Mouse (Mus musculus) stomach, postnatal 0 days (tissue): ENCODE data around the gene Stn1.

Source experiments
- CTCF ChIP-seq: IDR thresholded peaks from 2 replicates; pipeline ENCODE4 v1.5.1; 2016; ENCODE audit warnings: antibody characterized with exemption, low read depth, mild to moderate bottlenecking, moderate library complexity
- EP300 ChIP-seq: optimal IDR thresholded peaks from 2 replicates; pipeline ENCODE3; 2016; ENCODE audit warnings: antibody characterized with exemption

DNA sequence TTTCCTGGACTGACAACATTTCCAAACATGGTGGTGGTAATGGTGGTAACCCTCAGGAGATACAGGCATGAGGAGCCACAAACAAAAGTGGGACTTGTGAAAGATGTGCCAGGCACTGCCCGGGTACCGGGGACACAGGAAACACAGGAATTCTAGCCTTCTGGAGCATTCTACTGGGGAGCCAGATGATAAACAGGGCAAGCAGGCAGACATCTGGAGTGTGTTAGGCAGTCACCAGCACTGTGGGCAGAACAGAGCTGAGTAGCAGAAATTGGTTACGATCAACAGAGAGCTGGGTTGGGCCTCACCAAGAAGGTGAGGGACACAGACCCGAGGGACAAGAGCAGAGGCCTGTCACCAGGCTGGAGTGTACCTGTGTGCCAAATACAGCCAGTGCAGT lies 38.4 kb downstream of the Stn1 start:
- TF ChIP-seq CTCF (no peak), EP300 (no peak)
